Mouse (Mus musculus) urinary bladder, postnatal 14 days (tissue): ENCODE measurements at regions not wholly inside any gene's neighbourhood (a gene's known extent, or its start where the extent isn't known, plus 50 kb on each side); places are given as distances from the start of the nearest gene placed in this dataset.

Source experiments
- DNase-seq: peaks from one replicate; pipeline ENCODE4 v3.0.0; 2021; ENCODE audit warnings: low spot score

- no peak for DNase-seq
Measured at GRCm38 (mm10) chr15:70920138-70920537, 2914.2 kb upstream of the Gm6569 start.

GRCm38 (mm10) chr15:70920862-70921261, 2913.5 kb upstream of the Gm6569 start:
- DNase-seq: peak; percentile 14
